Mouse (Mus musculus) heart, adult 9 months (tissue): Measurements from ENCODE around the gene Cep152.

Experiments used
- DNase-seq, 2 experiments: peaks; one replicate each; pipeline ENCODE4 v3.0.0; 2022; ENCODE audit warnings: low spot score in 2 of 2

Cep152 gene

DNA sequence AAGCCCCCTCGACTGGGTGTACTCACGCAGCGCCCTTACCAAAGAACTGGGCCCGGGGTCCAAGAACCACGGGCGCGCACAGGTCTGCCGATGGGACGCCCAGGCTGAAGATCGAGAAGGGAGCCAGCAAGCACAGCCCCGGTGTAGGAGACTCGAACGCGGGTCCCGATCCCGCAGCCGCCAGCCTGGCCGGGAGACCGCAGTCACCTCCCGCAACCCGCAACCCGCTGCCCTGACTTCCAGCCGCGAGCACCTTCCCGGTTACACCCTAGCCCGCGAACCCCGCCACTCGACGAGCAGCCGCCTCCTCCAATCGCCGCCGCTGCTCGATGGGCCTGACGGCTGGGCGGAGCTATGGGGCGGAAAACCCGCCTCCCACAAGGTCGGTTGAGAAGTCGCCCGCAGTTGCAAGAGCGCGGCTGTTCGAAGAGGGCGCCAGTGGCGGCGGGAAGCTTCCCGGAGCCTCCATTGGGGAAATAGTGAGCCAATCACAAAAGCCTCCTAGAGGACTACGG lies at the start of gene Cep152:
Gene Cep152 (minus strand): TSS at position 277 of the 515 bp plus-strand sequence.
- peak; percentile 98 for DNase-seq

DNA sequence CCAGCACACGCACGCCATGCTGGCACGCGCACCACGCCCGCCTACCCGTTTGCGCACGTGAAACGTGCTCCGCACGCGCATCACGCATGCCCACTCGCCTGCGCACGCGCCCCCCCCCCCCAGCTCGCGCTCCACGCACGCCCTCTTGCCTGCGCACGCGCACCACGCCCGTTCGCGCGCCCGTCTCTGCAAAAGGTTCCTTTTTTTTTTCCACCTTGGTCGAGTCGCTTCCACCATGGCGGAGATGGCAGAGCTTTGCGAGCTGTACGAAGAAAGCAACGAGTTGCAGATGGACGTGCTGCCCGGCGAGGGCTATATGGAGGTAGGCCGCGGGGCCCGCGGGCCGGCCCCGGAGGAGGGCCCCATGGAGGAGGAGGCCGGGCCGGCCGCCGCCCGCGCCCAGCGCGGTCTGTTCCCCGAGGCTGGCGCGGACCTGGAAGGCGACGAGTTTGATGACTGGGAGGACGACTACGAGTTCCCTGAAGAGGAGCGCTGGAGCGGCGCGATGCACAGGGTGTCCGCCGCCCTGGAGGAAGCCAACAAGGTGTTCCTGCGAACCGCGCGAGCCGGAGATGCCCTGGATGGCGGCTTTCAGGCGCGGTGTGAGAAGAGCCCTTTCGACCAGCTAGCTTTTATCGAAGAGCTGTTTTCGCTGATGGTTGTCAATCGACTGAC lies 48.2 kb upstream of the Cep152 start, which contains the start of gene Eid1:
Gene Eid1 (plus strand): TSS at position 139 of the 675 bp plus-strand sequence.
- peak; percentile 57 to 72 for DNase-seq

DNA sequence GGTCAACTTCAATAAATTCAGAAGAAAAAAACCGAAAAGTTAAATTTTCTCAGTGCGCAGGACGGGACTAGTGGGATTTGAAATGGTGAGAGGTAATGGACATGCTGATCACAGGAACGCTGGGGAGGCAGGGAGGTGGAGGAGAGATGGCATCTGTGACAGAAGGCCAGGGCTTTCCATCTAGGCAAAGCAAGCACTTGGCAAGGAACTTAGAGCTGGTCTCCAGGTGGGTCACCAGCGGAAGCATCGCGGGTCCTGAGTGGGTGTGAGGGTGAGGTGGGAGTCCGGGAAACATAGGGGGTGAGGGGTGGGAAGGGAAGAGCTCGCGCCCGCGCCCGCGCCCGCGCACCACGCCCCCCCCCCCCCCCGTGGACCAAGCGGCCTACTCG lies 47.6 kb upstream of the Cep152 start:
- DNase-seq: peak in 1 of 2 experiments; percentile 22

DNA sequence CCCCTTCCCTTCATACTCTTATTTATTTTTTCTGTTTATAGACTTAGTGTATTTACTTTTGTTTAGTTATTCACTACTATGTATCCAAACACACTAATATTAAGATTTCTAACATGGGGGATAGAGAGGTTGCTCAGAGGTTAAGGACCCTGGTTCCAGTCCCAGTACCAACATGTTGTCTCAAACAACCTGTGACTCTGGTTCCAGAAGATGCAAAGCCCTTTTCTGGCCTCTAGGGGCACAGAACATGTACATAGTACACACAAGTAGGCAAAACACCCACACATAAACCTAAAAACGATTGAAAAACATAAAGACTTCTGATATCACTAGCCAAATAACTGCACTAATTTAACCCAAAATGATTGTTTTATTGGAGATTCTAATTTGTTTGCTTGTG lies 45.9 kb upstream of the Cep152 start:
- no peak for DNase-seq

DNA sequence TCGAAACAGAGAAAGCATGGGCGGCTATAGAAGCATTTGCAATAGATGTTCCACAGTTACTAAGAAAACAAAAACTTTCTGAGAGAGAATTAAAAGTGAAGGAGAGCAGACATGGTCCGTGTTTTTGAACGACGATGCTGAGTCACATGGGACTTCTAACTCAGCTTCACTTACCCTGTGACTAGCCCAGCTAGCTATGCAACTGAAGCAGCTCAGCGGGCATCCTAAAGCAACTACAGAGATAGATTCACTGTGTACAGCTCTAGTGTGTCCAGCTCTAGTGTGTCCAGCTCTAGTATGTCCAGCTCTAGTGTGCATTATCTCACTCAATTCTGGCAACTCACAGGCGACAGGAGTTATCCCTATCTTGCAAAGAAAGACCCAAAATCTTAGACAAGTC lies 42.8 kb upstream of the Cep152 start:
- DNase-seq: no peak

GRCm38 (mm10) chr2:125667184-125667583 lies 42.3 kb upstream of the Cep152 start:
- DNase-seq: no peak

DNA sequence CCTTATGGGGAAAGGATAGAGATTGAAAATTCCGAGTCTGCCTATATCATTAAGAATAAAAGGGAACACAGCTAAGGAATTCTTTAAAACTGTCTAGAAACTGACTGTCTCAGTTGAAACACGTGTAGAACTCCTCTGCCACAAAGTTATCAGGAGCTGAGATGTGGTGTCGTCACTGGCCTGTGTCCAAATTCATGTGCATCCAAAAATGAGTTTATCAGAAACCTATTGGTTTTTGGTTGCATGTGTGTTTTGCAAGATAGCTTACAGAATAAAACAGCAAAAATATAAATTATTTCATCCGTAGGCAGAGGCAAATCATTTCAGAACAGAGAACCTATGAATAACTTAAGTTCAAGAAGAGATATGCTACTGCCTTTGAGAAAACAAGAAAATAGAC lies 41.8 kb upstream of the Cep152 start:
- no peak for DNase-seq

- no peak for DNase-seq
Observed at GRCm38 (mm10) chr2:125665909-125666308, 41.0 kb upstream of the Cep152 start.

DNA sequence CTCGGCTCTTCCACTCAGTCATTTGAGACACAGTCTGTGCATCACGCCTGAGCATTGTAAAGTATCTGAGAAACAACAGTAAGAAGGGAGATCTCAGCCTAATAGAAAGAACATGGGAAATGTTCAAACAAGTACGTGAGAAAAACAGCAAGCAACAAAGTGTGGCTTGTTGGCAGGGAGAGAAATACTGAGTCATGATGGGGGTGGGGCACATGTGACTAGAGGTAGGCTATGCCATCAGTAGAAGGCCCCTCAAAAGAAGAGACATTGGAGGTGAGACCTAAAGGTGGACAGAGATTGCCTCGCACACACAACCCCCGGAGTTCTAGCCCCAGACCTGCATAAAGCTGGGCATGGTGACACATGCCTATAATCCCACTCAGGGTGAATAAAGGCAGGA lies 40.3 kb upstream of the Cep152 start:
- DNase-seq: no peak

GRCm38 (mm10) chr2:125662517-125662916 lies 37.6 kb upstream of the Cep152 start:
- DNase-seq: no peak

DNA sequence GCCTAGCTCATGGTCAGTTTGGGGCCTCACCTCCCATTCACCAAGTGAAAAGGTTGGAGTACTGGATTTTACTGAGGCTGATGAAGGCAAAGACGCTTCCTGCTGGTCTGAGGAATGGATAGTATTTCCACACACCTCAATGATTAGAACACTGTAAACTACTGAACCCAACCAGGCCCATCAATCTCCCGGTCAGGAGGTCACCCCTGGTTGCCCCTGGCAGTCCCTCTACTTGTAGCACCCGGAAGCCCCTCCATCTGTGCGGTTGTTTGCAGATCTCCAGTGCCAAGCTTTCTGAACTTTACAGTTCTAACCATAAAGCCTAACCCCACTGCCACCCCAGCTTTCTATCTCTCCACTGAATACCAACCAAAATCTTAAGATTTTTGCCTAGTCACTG lies 36.2 kb upstream of the Cep152 start:
- no peak for DNase-seq

DNA sequence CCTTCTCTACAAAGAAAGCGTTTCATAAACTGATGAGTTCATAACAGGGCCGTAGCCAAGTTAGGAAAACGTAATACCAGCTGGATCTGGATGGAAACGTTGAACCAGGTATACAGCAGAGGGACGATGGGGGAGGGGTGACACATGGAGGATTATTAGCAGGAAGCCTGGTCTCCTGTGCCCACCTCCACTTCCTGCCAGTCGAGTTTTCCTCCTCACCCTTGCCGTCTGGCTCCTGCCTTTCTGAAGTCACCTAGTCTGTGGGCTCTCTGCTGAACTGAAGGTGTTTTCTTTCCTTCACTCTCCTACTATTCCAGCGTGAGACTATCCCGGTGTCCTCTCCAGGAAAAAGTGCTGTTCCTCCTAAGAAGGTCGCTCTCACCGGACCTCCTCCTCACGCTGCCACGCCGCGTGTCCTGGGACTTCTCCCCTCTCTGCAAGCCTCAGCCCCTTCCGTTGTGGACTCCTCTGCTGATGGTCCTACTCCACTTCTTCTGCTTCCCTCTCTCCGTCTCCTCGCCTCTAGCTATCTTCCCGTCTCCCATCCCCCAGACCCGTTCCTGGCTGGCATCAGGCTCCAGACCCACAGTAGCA lies 35.7 kb upstream of the Cep152 start:
- DNase-seq: no peak

- DNase-seq: peak; percentile 32 to 54
Observed at GRCm38 (mm10) chr2:125659823-125660536, 35.1 kb upstream of the Cep152 start.

GRCm38 (mm10) chr2:125655391-125655790 lies 30.5 kb upstream of the Cep152 start:
- no peak for DNase-seq

DNA sequence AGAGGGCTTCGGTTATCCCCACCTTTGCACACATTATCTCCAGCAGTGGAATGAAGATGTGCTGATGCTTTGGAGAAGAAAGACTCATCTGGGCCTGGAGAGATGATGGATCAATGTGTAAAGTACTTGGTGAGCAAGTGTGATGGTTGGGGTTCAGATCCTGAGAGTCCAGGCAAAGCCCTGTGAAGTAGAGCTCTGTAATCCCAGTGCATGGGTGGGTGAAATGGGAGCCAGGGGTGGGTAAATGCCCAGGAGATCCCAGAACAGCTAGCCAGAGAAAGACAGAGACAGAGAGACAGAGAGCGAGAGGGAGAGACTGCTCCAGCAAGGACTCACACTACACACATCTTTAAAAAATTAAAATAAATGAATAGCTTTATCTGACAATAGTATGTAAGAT lies 28.4 kb upstream of the Cep152 start:
- no peak for DNase-seq

GRCm38 (mm10) chr2:125651563-125651962 lies 26.6 kb upstream of the Cep152 start:
- DNase-seq: peak; percentile 23 to 43

GRCm38 (mm10) chr2:125650742-125651352 lies 25.9 kb upstream of the Cep152 start:
- DNase-seq: no peak

DNA sequence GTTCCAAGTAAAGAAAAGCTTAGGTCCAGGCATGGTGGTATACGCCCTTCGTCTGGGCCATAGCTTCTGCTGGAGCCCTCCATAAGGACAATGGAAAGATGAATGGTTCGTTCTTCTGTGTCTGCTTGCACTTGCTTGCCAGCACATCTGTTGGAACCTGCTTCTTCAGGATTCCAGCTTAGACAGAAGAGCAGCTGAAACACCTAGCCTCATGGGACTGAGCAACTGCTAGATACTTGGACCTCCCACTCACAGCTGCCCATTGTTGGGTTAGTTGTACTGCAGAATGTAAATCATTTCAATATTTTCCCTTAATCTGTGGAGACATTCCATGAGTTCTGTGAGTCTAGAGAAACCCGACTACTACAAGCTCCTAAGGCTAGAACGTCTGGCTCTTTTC lies 25.1 kb upstream of the Cep152 start:
- DNase-seq: no peak

GRCm38 (mm10) chr2:125644912-125645311 lies 20.0 kb upstream of the Cep152 start:
- DNase-seq: no peak

GRCm38 (mm10) chr2:125637331-125637730 lies 12.4 kb upstream of the Cep152 start:
- peak in 1 of 2 experiments; percentile 24 for DNase-seq

- peak in 1 of 2 experiments; percentile 32 for DNase-seq
Observed at GRCm38 (mm10) chr2:125630010-125630409, 5.1 kb upstream of the Cep152 start.

DNA sequence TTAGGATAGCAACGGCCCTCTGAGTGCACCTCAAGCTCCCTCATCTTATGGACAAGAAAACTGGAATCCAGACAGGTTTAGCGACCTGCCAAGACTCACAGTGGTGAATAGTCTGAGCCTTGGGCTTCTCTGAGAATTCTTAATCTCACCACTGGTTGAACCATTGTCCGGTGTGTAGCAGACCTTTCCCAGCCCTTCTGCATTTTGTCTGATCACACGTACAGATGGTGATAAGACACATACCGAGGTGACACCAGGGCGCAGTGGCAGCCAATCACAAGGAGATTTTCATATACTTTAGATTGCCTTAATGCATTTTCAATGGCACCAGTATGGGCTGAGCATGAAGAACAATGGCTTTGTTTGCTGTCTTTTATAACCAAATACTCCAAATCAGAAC lies 3.6 kb upstream of the Cep152 start:
- DNase-seq: no peak
